Mouse (Mus musculus): ENCODE measurements around the gene Pdhx. TPM values are rescaled to one million over a fixed set of nuclear protein-coding genes. Genes with fewer than 3 reads are reported as not detected.

The Pdhx gene
- polyA plus RNA-seq, 1 experiment from 2014 or later, result 46.0 TPM

GRCm38 (mm10) chr2:102987708-102988010 is 85.7 kb downstream of the Pdhx start:
- no peak for ATAC-seq (ENCODE audit: low FRiP score)
- 87% methylated on average over 4 of the region's 4 CpGs for WGBS
- no peak overlapping the region for H3K9ac ChIP-seq (ENCODE audit: low read depth, low read length)

DNA sequence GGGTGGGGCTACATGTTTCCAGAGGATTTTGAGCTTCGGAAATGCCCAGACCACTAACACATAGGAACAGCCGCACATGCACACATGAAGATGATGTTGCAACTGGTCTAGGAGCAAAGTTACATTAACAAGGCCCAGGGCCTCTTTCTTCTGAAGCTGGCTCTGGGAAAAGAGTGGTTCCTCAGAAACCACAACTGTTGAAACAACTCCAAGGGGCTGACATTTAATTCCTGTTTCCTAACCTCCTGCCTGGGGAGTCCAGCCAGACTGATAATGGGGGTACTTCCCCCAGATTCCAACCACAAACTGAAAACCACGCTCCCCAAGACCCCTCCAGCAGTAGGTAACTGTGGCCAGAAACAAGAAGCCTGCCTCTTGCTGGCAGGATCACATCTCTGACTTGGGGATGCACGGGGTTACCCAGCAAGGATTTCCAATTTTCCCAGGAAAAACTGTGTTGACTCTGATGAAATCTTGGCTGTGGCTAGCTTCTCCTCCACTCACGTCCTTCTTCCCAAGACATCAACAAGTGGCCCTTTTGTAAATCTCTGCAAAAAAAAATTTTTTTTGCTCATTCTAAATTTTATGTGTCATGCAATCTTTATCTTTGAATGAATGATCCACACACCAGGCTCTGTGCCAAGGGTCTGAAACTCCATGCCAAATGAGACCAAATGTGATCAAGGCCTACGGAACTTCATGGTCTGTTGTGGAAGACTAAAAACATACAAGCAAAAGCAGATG is 86.2 kb downstream of the Pdhx start:
- Histone ChIP-seq H3K9me3 (ENCODE audit: control insufficient read depth, low read length) (no peaks in the 10 kb centered on the region), H3K36me3 (ENCODE audit: control insufficient read depth, insufficient read depth, low read length) (no peaks in the 10 kb centered on the region), H3K4me2 (replicated peaks; ENCODE audit: low read depth, low read length) (no peak overlapping the region), H3K27me3 (ENCODE audit: control insufficient read depth, insufficient read depth, low read length) (no peaks in the 10 kb centered on the region), H3K9ac (ENCODE audit: low read depth, low read length) (no peak overlapping the region), H3K27ac (ENCODE audit: low read depth, low read length) (no peak overlapping the region), H3K4me1 (replicated peaks; ENCODE audit: control insufficient read depth, insufficient read depth, low read length) (no peaks in the 10 kb centered on the region), H3K4me3 (ENCODE audit: low read depth, low read length) (no peak overlapping the region)
- WGBS, result 91% methylated on average over 6 of the region's 6 CpGs
- ATAC-seq (ENCODE audit: low FRiP score), result no peak
- no peak for DNase-seq (ENCODE audit: low spot score)

More at GRCm38 (mm10) chr2:102987708-102988010, 85.7 kb downstream of the Pdhx start:
- Histone ChIP-seq H3K4me3 (ENCODE audit: low read depth, low read length) (no peak overlapping the region), H3K9me3 (ENCODE audit: control insufficient read depth, low read length) (no peaks in the 10 kb centered on the region), H3K27me3 (ENCODE audit: control insufficient read depth, insufficient read depth, low read length) (no peaks in the 10 kb centered on the region), H3K4me1 (replicated peaks; ENCODE audit: control insufficient read depth, insufficient read depth, low read length) (no peaks in the 10 kb centered on the region), H3K4me2 (replicated peaks; ENCODE audit: low read depth, low read length) (no peak overlapping the region), H3K36me3 (ENCODE audit: control insufficient read depth, insufficient read depth, low read length) (no peaks in the 10 kb centered on the region), H3K27ac (ENCODE audit: low read depth, low read length) (no peak overlapping the region)
- no peak for DNase-seq (ENCODE audit: low spot score)

DNA sequence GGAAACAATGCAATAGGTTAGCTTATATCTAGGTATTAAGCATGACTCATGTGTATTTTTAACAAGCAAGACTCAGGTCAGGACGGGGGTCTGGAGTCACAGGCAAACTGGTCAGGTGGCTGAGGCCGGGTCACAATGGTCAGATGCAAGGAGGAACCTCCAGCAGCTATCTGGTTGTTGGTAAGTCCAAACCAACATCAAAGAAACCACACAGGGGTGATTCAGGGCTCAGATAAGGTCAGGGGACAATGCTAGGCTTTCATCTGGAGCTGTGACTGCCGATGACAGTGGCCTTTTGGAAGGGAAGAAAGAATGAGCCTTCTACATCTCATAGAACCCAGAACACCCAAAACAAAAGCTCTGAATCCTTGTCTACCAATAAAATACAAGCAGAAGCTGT is 86.9 kb downstream of the Pdhx start:
- H3K4me1 ChIP-seq (replicated peaks; ENCODE audit: control insufficient read depth, insufficient read depth, low read length), result no peaks in the 10 kb centered on the region
- ATAC-seq (ENCODE audit: low FRiP score), result no peak
- no peaks in the 10 kb centered on the region for H3K36me3 ChIP-seq (ENCODE audit: control insufficient read depth, insufficient read depth, low read length)
- no peaks in the 10 kb centered on the region for H3K27me3 ChIP-seq (ENCODE audit: control insufficient read depth, insufficient read depth, low read length)
- H3K4me3 ChIP-seq (ENCODE audit: low read depth, low read length), result no peak overlapping the region
- H3K9me3 ChIP-seq (ENCODE audit: control insufficient read depth, low read length), result no peaks in the 10 kb centered on the region
- 75% methylated on average over 3 of the region's 3 CpGs for whole genome bisulfite sequencing
- no peak overlapping the region for H3K4me2 ChIP-seq (replicated peaks; ENCODE audit: low read depth, low read length)
- H3K9ac ChIP-seq (ENCODE audit: low read depth, low read length), result no peak overlapping the region
- no peak for DNase-seq (ENCODE audit: low spot score)
- no peak overlapping the region for H3K27ac ChIP-seq (ENCODE audit: low read depth, low read length)

- no peaks in the 10 kb centered on the region for H3K4me1 ChIP-seq (replicated peaks; ENCODE audit: control insufficient read depth, insufficient read depth, low read length)
- no peak overlapping the region for H3K9ac ChIP-seq (ENCODE audit: low read depth, low read length)
- H3K9me3 ChIP-seq (ENCODE audit: control insufficient read depth, low read length), result no peaks in the 10 kb centered on the region
- H3K27ac ChIP-seq (ENCODE audit: low read depth, low read length), result no peak overlapping the region
- H3K27me3 ChIP-seq (ENCODE audit: control insufficient read depth, insufficient read depth, low read length), result no peaks in the 10 kb centered on the region
- ATAC-seq (ENCODE audit: low FRiP score) (no peak), DNase-seq (ENCODE audit: low spot score) (no peak)
- no peak overlapping the region for H3K4me2 ChIP-seq (replicated peaks; ENCODE audit: low read depth, low read length)
- no peak overlapping the region for H3K4me3 ChIP-seq (ENCODE audit: low read depth, low read length)
- WGBS, result 88% methylated on average over 2 of the region's 2 CpGs
- H3K36me3 ChIP-seq (ENCODE audit: control insufficient read depth, insufficient read depth, low read length), result no peaks in the 10 kb centered on the region
Measured at GRCm38 (mm10) chr2:102982822-102983221, 90.5 kb downstream of the Pdhx start.

GRCm38 (mm10) chr2:102981446-102982314 is 91.6 kb downstream of the Pdhx start:
- WGBS, result 88% methylated on average over 8 of the region's 8 CpGs
- DNase-seq (ENCODE audit: low spot score) (no peak), ATAC-seq (ENCODE audit: low FRiP score) (no peak)
- Histone ChIP-seq H3K9me3 (ENCODE audit: control insufficient read depth, low read length) (no peaks in the 10 kb centered on the region), H3K4me1 (replicated peaks; ENCODE audit: control insufficient read depth, insufficient read depth, low read length) (no peaks in the 10 kb centered on the region), H3K36me3 (ENCODE audit: control insufficient read depth, insufficient read depth, low read length) (no peaks in the 10 kb centered on the region), H3K27ac (ENCODE audit: low read depth, low read length) (no peak overlapping the region), H3K4me2 (replicated peaks; ENCODE audit: low read depth, low read length) (no peak overlapping the region), H3K9ac (ENCODE audit: low read depth, low read length) (no peak overlapping the region), H3K4me3 (ENCODE audit: low read depth, low read length) (no peak overlapping the region), H3K27me3 (ENCODE audit: control insufficient read depth, insufficient read depth, low read length) (no peaks in the 10 kb centered on the region)

DNA sequence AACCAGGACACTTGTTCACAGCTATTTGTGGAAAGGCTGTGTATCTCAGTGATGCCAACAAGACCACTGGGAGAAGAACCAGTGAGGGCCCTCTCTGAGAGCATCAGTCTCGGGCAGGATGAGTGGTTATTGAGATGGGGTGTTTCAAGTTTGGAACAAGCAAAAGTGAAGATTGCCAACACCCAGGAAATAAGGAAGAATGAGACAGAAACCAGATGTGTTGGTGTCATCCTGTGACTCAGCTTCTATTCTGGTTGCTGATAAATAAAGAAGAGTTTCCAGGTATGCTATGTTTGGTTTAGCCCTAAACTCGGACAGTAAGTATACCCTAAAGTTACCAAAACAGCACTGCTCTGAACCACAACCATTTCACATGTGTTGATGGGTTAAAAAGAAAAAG is 92.4 kb downstream of the Pdhx start:
- Histone ChIP-seq H3K9me3 (ENCODE audit: control insufficient read depth, low read length) (no peaks in the 10 kb centered on the region), H3K9ac (ENCODE audit: low read depth, low read length) (no peak overlapping the region), H3K4me2 (replicated peaks; ENCODE audit: low read depth, low read length) (no peak overlapping the region), H3K27me3 (ENCODE audit: control insufficient read depth, insufficient read depth, low read length) (no peaks in the 10 kb centered on the region), H3K27ac (ENCODE audit: low read depth, low read length) (no peak overlapping the region), H3K4me1 (replicated peaks; ENCODE audit: control insufficient read depth, insufficient read depth, low read length) (no peaks in the 10 kb centered on the region), H3K36me3 (ENCODE audit: control insufficient read depth, insufficient read depth, low read length) (no peaks in the 10 kb centered on the region), H3K4me3 (ENCODE audit: low read depth, low read length) (no peak overlapping the region)
- DNase-seq (ENCODE audit: low spot score) (no peak), ATAC-seq (ENCODE audit: low FRiP score) (no peak)
- 82% methylated on average over 2 of the region's 2 CpGs for WGBS

DNA sequence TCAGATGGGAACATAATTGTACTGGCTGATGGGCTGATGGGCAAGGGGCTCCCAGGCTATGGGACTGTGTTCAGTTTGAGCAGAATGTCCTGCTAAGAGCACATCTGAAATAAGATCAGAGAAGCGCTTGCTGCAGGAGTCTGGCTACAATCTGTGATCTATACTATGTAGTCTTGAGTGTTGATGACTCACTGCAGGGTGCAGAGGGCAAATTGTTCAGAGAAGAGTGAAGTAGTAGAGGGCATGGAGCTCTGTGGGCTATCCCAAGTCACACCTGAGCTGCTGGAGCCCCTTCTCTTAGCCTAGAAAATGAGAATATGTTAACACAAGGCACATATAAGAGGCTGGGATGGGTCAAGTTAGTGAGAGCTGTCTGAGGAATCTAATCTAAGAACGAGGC is 93.8 kb downstream of the Pdhx start:
- ATAC-seq (ENCODE audit: low FRiP score) (no peak), DNase-seq (ENCODE audit: low spot score) (no peak)
- 81% methylated on average over 2 of the region's 2 CpGs for WGBS
- no peak overlapping the region for H3K4me2 ChIP-seq (replicated peaks; ENCODE audit: low read depth, low read length)
- H3K9ac ChIP-seq (ENCODE audit: low read depth, low read length), result no peak overlapping the region
- H3K4me3 ChIP-seq (ENCODE audit: low read depth, low read length), result no peak overlapping the region
- H3K27me3 ChIP-seq (ENCODE audit: control insufficient read depth, insufficient read depth, low read length), result no peaks in the 10 kb centered on the region
- H3K9me3 ChIP-seq (ENCODE audit: control insufficient read depth, low read length), result no peaks in the 10 kb centered on the region
- H3K27ac ChIP-seq (ENCODE audit: low read depth, low read length), result no peak overlapping the region
- no peaks in the 10 kb centered on the region for H3K4me1 ChIP-seq (replicated peaks; ENCODE audit: control insufficient read depth, insufficient read depth, low read length)
- no peaks in the 10 kb centered on the region for H3K36me3 ChIP-seq (ENCODE audit: control insufficient read depth, insufficient read depth, low read length)

DNA sequence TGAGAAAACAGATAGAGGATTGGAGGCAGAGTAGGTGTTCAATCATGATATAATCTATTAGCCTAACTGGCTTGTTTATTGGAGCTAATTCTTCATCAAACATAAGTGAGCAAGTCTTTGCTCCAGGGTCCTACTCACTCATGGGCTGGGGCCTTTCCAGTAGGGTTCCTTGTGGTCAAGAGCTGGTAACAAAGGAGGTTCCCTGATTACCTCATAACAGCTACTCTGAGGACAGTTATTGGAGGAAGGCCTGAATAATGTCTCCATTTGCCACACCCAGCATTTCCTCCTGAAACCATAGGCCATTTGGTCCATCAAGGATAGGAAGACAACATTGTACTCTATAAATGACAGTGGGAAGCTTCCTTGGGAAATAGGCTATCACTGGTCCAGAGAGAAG is 94.2 kb downstream of the Pdhx start:
- H3K4me3 ChIP-seq (ENCODE audit: low read depth, low read length), result no peak overlapping the region
- H3K27ac ChIP-seq (ENCODE audit: low read depth, low read length), result no peak overlapping the region
- ATAC-seq (ENCODE audit: low FRiP score) (no peak), DNase-seq (ENCODE audit: low spot score) (no peak)
- H3K9ac ChIP-seq (ENCODE audit: low read depth, low read length), result no peak overlapping the region
- no peaks in the 10 kb centered on the region for H3K9me3 ChIP-seq (ENCODE audit: control insufficient read depth, low read length)
- H3K4me2 ChIP-seq (replicated peaks; ENCODE audit: low read depth, low read length), result no peak overlapping the region
- no peaks in the 10 kb centered on the region for H3K27me3 ChIP-seq (ENCODE audit: control insufficient read depth, insufficient read depth, low read length)
- H3K36me3 ChIP-seq (ENCODE audit: control insufficient read depth, insufficient read depth, low read length), result no peaks in the 10 kb centered on the region
- H3K4me1 ChIP-seq (replicated peaks; ENCODE audit: control insufficient read depth, insufficient read depth, low read length), result no peaks in the 10 kb centered on the region
